Mouse (Mus musculus) forebrain, embryonic 13.5 days (tissue): ENCODE results near the gene Mrps23. TPM values are rescaled to one million over a fixed set of nuclear protein-coding genes. Genes with fewer than 3 reads are reported as not detected.

Experiments
- ATAC-seq: fragments of 200-750 bp; cut with Nextera tagmentation; 2 replicates; pipeline ENCODE4 v1.8.0; 2017
- H3K27ac ChIP-seq: fragments of 300-500 bp; sonication (generic); 2 replicates; pipeline ENCODE4 v1.5.1; 2015; ENCODE audit warnings: inconsistent platforms, mild to moderate bottlenecking, moderate library complexity
- H3K27me3 ChIP-seq: fragments of 300-500 bp; sonication (generic); 2 replicates; pipeline ENCODE4 v1.6.1; 2015; ENCODE audit warnings: mild to moderate bottlenecking, inconsistent platforms
- H3K36me3 ChIP-seq: fragments of 300-500 bp; sonication (generic); 2 replicates; pipeline ENCODE4 v1.6.1; 2015; ENCODE audit warnings: mild to moderate bottlenecking, inconsistent platforms; ENCODE audit not compliant: poor library complexity, severe bottlenecking
- H3K4me1 ChIP-seq: fragments of 300-500 bp; sonication (generic); 2 replicates; pipeline ENCODE4 v1.6.1; 2015; ENCODE audit warnings: inconsistent platforms
- H3K4me2 ChIP-seq: fragments of 300-500 bp; sonication (generic); 2 replicates; pipeline ENCODE4 v1.6.1; 2015; ENCODE audit warnings: inconsistent platforms, mild to moderate bottlenecking, moderate library complexity
- H3K4me3 ChIP-seq: fragments of 300-500 bp; sonication (generic); 2 replicates; pipeline ENCODE4 v1.5.1; 2015; ENCODE audit warnings: mild to moderate bottlenecking, inconsistent platforms
- H3K9ac ChIP-seq: fragments of 300-500 bp; sonication (generic); 2 replicates; pipeline ENCODE4 v1.6.1; 2015; ENCODE audit warnings: mild to moderate bottlenecking, inconsistent platforms
- H3K9me3 ChIP-seq: fragments of 300-500 bp; sonication (generic); replicated peaks from 2 replicates; pipeline ENCODE4 v1.6.1; 2016; ENCODE audit warnings: inconsistent platforms
- WGBS: fragments of 180-500 bp; shearing (Covaris S2); methylation state at CpG from one replicate; pipeline ENCODE4 v1.1.7; 2015; 5-methylcytosine and 5-hydroxymethylcytosine counted together
- polyA plus RNA-seq: library from polyadenylated mRNA; unstranded; fragments of >200 nt; fragmentation: Nextera tagmentation; extraction: Ambion mirVana; gene quantifications from 2 replicates; pipeline ENCODE4 v1.2.1, GENCODE M21; 2015

The Mrps23 gene
- polyA plus RNA-seq, 1 experiment from 2014 or later: 70.9 TPM

- H3K4me1 ChIP-seq: peaks cover 17% of the 10 kb centered on the region
- ATAC-seq: no peak
- WGBS: 83% methylated on average over 4 of the region's 4 CpGs
These were observed 53.5 kb downstream of the Mrps23 start for GRCm38 (mm10) chr11:88257700-88258099.

GRCm38 (mm10) chr11:88258212-88258611, 54.0 kb downstream of the Mrps23 start:
- no peaks in the 10 kb centered on the region; the same call in 1 of the 2 replicates for H3K36me3 ChIP-seq
- H3K27me3 ChIP-seq: no peaks in the 10 kb centered on the region
- peaks cover 12% of the 10 kb centered on the region for H3K4me1 ChIP-seq
- ATAC-seq: no peak
- H3K27ac ChIP-seq: no peak overlapping the region
- no peak overlapping the region for H3K4me3 ChIP-seq
- no peak overlapping the region for H3K4me2 ChIP-seq
- 88% methylated on average over 4 of the region's 4 CpGs for WGBS
- H3K9me3 ChIP-seq: peaks cover 8% of the 10 kb centered on the region
- no peak overlapping the region for H3K9ac ChIP-seq

More at GRCm38 (mm10) chr11:88257700-88258099, 53.5 kb downstream of the Mrps23 start:
- Histone ChIP-seq H3K9ac (no peak overlapping the region), H3K9me3 (peaks cover 8% of the 10 kb centered on the region), H3K27me3 (no peaks in the 10 kb centered on the region), H3K27ac (no peak overlapping the region), H3K4me2 (no peak overlapping the region), H3K4me3 (no peak overlapping the region), H3K36me3 (no peaks in the 10 kb centered on the region; the same call in 1 of the 2 replicates)

- Histone ChIP-seq H3K4me1 (no peaks in the 10 kb centered on the region), H3K9ac (no peak overlapping the region), H3K27ac (no peak overlapping the region), H3K9me3 (peaks cover 8% of the 10 kb centered on the region), H3K36me3 (no peaks in the 10 kb centered on the region; the same call in 1 of the 2 replicates), H3K4me2 (no peak overlapping the region), H3K27me3 (no peaks in the 10 kb centered on the region), H3K4me3 (no peak overlapping the region)
- WGBS: 70% methylated on average over 7 of the region's 7 CpGs
- ATAC-seq: no peak
These were observed 56.3 kb downstream of the Mrps23 start for GRCm38 (mm10) chr11:88260463-88260862.

Other genes starting within 250 kb of the Mrps23 start
- gene Dynll2, start 216.9 kb upstream of the Mrps23 start, polyA plus RNA-seq: 32.4 and 37.0 TPM in 2 replicates
- gene Srsf1, start 157.0 kb upstream of the Mrps23 start, polyA plus RNA-seq: 393 and 402 TPM in 2 replicates
- 65.6 and 72.7 TPM in 2 replicates for gene Vezf1, start 136.1 kb upstream of the Mrps23 start, polyA plus RNA-seq
- 32.8 and 37.4 TPM in 2 replicates for gene Cuedc1, start 106.3 kb upstream of the Mrps23 start, polyA plus RNA-seq
- 0.32 and 0.39 TPM in 2 replicates for gene Ccdc182, start 89.7 kb downstream of the Mrps23 start, polyA plus RNA-seq